Mouse (Mus musculus) midbrain, embryonic 12.5 days (tissue): ENCODE data around the gene Lrrc8d. TPM values are rescaled to one million over a fixed set of nuclear protein-coding genes. Genes with fewer than 3 reads are reported as not detected.
"Not testable (repeated sequence)": the region's sequence is repeated elsewhere in the genome, so short reads cannot be mapped to it uniquely, and the experiment has no call there.

ENCODE experiments used
- ATAC-seq: fragments of 200-750 bp; cut with Nextera tagmentation; 2 replicates; pipeline ENCODE4 v1.8.0; 2017; ENCODE audit warnings: low read depth, moderate TSS enrichment, moderate library complexity; ENCODE audit not compliant: low FRiP score
- H3K27ac ChIP-seq: fragments of 300-500 bp; sonication (generic); replicated peaks from 2 replicates; pipeline ENCODE4 v1.5.1; 2016; ENCODE audit warnings: mild to moderate bottlenecking
- H3K27me3 ChIP-seq: fragments of 300-500 bp; sonication (generic); 2 replicates; pipeline ENCODE4 v1.6.1; 2016; ENCODE audit warnings: mild to moderate bottlenecking
- H3K36me3 ChIP-seq: fragments of 300-500 bp; sonication (generic); 2 replicates; pipeline ENCODE4 v1.6.1; 2016
- H3K4me1 ChIP-seq: fragments of 300-500 bp; sonication (generic); 2 replicates; pipeline ENCODE4 v1.6.1; 2016
- H3K4me2 ChIP-seq: fragments of 300-500 bp; sonication (generic); replicated peaks from 2 replicates; pipeline ENCODE4 v1.6.1; 2016; ENCODE audit warnings: mild to moderate bottlenecking, moderate library complexity
- H3K4me3 ChIP-seq: fragments of 300-500 bp; sonication (generic); 2 replicates; pipeline ENCODE4 v1.5.1; 2016; ENCODE audit warnings: mild to moderate bottlenecking
- H3K9ac ChIP-seq: fragments of 300-500 bp; sonication (generic); replicated peaks from 2 replicates; pipeline ENCODE4 v1.6.1; 2016; ENCODE audit warnings: mild to moderate bottlenecking, moderate library complexity
- H3K9me3 ChIP-seq: fragments of 300-500 bp; sonication (generic); 2 replicates; pipeline ENCODE4 v1.6.1; 2016; ENCODE audit warnings: mild to moderate bottlenecking
- WGBS: fragments of 180-500 bp; shearing (Covaris S2); methylation state at CpG from one replicate; pipeline ENCODE4 v1.1.7; 2016; 5-methylcytosine and 5-hydroxymethylcytosine counted together
- polyA plus RNA-seq: library from polyadenylated mRNA; unstranded; fragments of >200 nt; fragmentation: Nextera tagmentation; extraction: Ambion mirVana; gene quantifications from 2 replicates; pipeline ENCODE4 v1.2.1, GENCODE M21; 2016

The Lrrc8d gene
- polyA plus RNA-seq, 1 experiment from 2014 or later = 34.7 TPM

DNA sequence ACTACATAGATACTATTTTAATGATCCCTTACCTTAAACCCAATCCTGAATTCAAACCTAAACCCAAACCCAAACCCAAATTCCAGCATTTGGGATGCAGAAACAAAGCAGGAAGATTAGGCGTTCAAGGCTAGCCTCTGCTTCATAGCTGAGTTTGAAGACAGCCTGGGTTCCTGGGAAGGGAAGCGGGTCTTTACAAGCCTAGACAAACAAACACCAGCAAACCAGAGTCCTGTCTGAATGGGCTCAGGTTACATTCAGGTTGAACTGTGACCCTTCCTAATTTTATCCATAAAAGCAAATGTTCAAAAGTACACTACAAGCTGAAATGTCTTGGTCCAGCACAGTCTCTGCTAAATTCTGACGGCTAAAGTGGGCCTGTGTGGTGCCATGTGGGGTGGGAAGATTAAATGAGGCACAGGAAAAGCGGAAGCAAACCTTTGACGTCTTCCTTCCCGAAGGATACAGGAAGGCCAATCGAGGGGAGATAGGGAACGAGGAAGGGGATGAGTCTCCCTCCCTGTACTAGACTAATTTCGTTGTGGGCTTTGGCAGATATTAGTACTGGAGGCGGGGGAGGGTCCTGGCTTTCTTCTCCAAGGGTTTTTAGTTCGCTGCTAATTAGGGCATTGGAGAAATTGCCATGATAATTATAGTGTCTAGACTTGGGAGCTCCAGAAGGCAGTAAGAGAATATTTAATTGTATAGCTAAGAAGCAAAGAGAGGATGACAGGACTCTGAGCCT is 160.1 kb downstream of the Lrrc8d start:
- ATAC-seq = no peak
- H3K27ac ChIP-seq = no peak overlapping the region
- 70% methylated on average over 11 of the region's 11 CpGs for WGBS

DNA sequence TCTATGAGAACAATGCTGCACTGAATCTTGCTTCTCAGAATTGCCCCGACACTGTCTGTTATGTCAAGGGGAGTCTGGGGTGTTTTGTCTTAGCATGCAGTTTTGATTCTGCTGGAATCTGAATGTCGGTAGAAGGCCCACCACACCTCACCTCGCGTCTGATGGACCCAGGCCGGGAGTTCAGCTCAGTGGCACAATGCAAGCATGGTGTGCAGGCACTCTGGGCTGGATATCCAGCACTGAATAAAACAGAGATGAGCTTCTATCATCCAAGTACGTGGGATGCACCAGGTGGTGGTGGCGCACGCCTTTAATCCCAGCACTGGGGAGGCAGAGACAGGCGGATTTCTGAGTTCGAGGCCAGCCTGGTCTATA is 160.7 kb downstream of the Lrrc8d start:
- no peak overlapping the region for H3K4me2 ChIP-seq
- no peaks in the 10 kb centered on the region for H3K4me1 ChIP-seq
- H3K27ac ChIP-seq = no peak overlapping the region
- 88% methylated on average over 10 of the region's 10 CpGs for WGBS
- no peaks in the 10 kb centered on the region for H3K27me3 ChIP-seq
- ATAC-seq = no peak
- H3K36me3 ChIP-seq = no peaks in the 10 kb centered on the region
- H3K9ac ChIP-seq = no peak overlapping the region
- no peak overlapping the region for H3K4me3 ChIP-seq
- no peaks in the 10 kb centered on the region for H3K9me3 ChIP-seq

More for the DNA sequence above, 160.1 kb downstream of the Lrrc8d start:
- Histone ChIP-seq H3K36me3 (no peaks in the 10 kb centered on the region), H3K9ac (no peak overlapping the region), H3K4me3 (no peak overlapping the region), H3K27me3 (no peaks in the 10 kb centered on the region), H3K4me1 (no peaks in the 10 kb centered on the region), H3K9me3 (no peaks in the 10 kb centered on the region), H3K4me2 (no peak overlapping the region)

DNA sequence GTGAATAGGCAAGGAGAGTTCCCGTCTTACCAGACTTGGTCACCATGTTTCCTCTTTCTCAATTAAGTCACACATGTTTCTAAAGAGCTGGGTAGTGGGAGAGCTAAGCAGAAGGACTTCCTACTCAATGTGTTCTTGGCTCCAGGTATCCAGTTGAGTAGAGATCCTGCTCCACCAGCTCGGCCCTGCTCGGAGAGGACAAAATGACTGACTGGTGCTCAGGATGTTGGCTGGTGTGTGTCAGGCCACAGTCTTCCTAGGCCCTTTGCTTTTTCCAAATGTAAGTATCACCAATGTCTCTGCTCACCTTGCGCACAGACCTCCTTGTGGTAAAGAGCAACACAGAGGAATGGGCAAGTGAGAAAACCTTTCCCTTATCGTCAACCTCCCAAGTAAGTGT is 161.8 kb downstream of the Lrrc8d start:
- H3K36me3 ChIP-seq = no peaks in the 10 kb centered on the region
- no peak overlapping the region for H3K27ac ChIP-seq
- H3K4me1 ChIP-seq = no peaks in the 10 kb centered on the region
- H3K4me2 ChIP-seq = no peak overlapping the region
- H3K9me3 ChIP-seq = no peaks in the 10 kb centered on the region
- 91% methylated on average over 5 of the region's 5 CpGs for WGBS
- no peaks in the 10 kb centered on the region for H3K27me3 ChIP-seq
- no peak overlapping the region for H3K4me3 ChIP-seq
- no peak for ATAC-seq
- no peak overlapping the region for H3K9ac ChIP-seq

DNA sequence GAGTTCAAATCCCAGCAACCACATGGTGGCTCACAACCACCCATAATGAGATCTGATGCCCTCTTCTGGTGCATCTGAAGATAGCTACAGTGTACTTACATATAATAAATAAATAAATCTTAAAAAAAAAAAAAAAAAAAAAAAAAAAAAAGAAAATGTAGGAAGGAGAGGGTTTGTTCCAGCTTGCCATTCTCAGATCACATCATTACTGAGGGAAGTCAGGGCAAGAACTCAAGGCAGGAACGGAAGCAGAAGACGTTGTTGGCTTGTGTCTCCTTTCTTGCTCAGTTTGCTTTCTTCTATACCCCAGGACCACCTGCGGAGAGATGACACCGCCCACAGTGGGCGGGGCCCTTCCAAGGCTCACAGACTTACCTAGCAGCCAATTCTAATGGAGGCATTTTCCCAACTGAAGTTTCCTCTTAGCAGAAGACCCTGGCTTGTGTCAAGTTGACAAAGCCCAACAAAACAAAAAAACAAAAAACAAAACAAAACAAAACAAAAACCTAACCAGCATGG is 165.4 kb downstream of the Lrrc8d start:
- 48% methylated on average over 5 of the region's 5 CpGs for WGBS
- H3K4me2 ChIP-seq, H3K27me3 ChIP-seq, H3K4me3 ChIP-seq, H3K27ac ChIP-seq, H3K36me3 ChIP-seq, ATAC-seq, H3K4me1 ChIP-seq, H3K9me3 ChIP-seq, H3K9ac ChIP-seq: not testable (repeated sequence)

DNA sequence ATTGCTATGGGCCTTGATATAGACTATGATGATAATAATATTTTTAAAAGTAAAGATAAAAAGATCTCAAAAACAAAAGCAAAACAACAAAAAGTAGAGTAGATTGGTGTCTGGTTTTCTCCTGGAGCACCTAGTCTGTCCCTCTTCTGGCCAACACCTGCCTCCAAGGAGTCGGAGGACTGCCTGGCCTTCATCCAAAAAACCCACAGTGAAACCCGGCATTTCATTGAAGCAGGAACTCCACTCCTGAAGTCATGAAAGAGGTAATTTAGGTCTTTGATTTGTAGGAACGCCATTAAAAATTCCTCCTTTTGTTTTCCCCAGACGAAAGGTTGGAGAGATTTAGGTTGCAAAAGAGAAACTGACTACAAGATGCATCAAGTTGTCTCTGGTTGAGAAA is 167.7 kb downstream of the Lrrc8d start:
- Histone ChIP-seq H3K9me3 (no peaks in the 10 kb centered on the region), H3K4me1 (peaks cover 9% of the 10 kb centered on the region), H3K36me3 (no peaks in the 10 kb centered on the region), H3K9ac (no peak overlapping the region), H3K4me2 (no peak overlapping the region), H3K27me3 (no peaks in the 10 kb centered on the region), H3K4me3 (no peak overlapping the region), H3K27ac (no peak overlapping the region)
- 54% methylated on average over 4 of the region's 4 CpGs for WGBS
- no peak for ATAC-seq

DNA sequence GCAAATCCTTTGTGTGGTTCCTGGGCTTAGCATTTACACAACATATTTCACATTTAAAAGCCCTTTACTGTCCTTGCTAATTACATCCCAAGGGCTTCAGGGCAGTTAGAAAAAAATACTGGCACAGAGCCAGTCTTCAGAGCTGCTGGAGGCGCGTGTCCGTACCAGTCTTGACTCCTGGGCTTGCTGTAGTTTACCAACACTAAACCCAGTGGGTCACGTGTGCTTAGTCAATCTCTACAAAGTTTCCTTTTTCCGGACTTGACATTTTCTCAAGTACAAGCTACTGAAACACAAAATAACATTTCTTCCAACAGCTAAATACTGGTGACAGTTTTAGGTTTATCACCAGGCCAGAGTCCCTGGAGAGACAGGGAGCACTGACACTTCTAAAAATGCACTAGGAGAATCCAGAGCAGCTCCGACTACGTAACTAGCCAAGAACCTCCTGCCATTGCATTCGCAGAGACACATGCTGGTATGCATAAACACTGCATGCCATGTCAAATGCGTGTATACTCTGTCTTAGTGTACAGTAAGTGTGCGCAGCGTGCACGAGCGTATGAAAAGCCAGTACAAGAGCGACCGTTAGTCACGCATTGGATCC is 168.2 kb downstream of the Lrrc8d start:
- ATAC-seq = peak; percentile 34; the same call in 1 of the 2 replicates
- H3K4me1 ChIP-seq = peaks cover 9% of the 10 kb centered on the region
- no peaks in the 10 kb centered on the region for H3K36me3 ChIP-seq
- H3K4me2 ChIP-seq = no peak overlapping the region
- H3K4me3 ChIP-seq = no peak overlapping the region
- WGBS = 83% methylated on average over 16 of the region's 16 CpGs
- H3K27ac ChIP-seq = no peak overlapping the region
- H3K27me3 ChIP-seq = no peaks in the 10 kb centered on the region
- no peaks in the 10 kb centered on the region for H3K9me3 ChIP-seq
- no peak overlapping the region for H3K9ac ChIP-seq

DNA sequence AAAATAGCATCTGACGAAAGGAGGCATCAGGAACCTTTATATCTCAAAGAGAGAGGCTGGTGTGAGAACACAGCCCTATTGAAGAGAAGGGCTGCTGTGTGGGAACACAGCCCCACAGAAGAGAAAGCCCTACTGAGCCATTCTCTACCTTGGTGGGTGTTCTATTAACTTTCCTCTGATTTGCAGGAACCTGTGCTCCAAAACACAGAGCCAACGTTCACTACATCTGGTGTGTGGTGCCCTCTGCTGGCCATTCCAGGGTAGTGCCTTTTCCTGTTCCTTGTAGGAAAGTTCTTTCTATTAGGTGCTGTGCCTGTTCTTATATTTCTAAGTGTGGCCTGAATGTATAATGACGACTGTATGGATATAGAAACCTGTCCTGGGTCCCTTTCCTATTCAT is 168.8 kb downstream of the Lrrc8d start:
- Histone ChIP-seq H3K4me3 (no peak overlapping the region), H3K9ac (no peak overlapping the region), H3K27ac (no peak overlapping the region), H3K9me3 (no peaks in the 10 kb centered on the region), H3K36me3 (no peaks in the 10 kb centered on the region), H3K4me1 (peaks cover 9% of the 10 kb centered on the region), H3K27me3 (no peaks in the 10 kb centered on the region), H3K4me2 (no peak overlapping the region)
- peak; percentile 71 for ATAC-seq
- 29% methylated on average over 3 of the region's 3 CpGs for WGBS

DNA sequence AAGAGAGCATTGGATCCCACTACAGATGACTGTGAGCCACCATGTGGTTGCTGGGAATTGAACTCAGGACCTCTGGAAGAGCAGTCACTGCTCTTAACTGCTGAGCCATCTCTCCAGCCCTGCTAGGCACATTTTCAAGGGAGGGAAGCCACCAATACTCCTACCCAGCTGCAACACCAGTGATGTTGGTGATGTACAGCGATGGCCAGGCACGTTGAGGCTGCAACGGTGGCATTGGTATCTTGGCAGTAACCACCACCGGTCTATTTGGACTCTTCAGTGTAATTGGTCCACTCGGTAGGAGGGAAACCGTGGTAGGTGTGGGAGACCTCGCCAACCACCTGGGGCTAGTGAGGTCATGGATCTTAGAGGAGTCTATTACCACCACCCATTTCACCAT is 170.0 kb downstream of the Lrrc8d start:
- no peak for ATAC-seq
- WGBS = 87% methylated on average over 7 of the region's 7 CpGs
- no peaks in the 10 kb centered on the region for H3K27me3 ChIP-seq
- H3K4me2 ChIP-seq = no peak overlapping the region
- no peak overlapping the region for H3K27ac ChIP-seq
- H3K9me3 ChIP-seq = no peaks in the 10 kb centered on the region
- no peaks in the 10 kb centered on the region for H3K36me3 ChIP-seq
- H3K4me1 ChIP-seq = peaks cover 9% of the 10 kb centered on the region
- no peak overlapping the region for H3K4me3 ChIP-seq
- H3K9ac ChIP-seq = no peak overlapping the region

DNA sequence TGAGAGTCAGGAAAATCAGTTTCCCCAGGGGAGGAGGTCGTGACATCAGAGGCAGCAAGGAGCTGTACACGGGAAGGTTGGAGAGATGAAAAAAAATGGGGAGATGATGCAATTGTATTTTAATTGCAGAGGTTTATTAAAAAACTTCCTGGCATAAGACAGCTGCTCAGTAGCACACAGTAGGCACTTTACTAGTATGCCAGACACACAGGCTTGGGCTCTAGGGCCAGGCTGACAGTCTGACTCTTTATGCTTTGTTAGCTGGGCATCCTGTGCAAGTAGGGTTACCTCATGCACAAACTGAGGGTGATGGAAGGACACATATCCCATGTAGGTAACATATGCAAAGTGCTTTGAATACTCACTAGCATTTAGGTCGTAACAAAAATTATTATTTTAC is 171.4 kb downstream of the Lrrc8d start:
- Histone ChIP-seq H3K9me3 (no peaks in the 10 kb centered on the region), H3K4me1 (peaks cover 12% of the 10 kb centered on the region), H3K36me3 (no peaks in the 10 kb centered on the region), H3K4me3 (no peak overlapping the region), H3K27ac (no peak overlapping the region), H3K27me3 (peaks cover 7% of the 10 kb centered on the region; the same call in 1 of the 2 replicates), H3K9ac (no peak overlapping the region), H3K4me2 (no peak overlapping the region)
- WGBS = 79% methylated on average over 3 of the region's 3 CpGs
- ATAC-seq = no peak

DNA sequence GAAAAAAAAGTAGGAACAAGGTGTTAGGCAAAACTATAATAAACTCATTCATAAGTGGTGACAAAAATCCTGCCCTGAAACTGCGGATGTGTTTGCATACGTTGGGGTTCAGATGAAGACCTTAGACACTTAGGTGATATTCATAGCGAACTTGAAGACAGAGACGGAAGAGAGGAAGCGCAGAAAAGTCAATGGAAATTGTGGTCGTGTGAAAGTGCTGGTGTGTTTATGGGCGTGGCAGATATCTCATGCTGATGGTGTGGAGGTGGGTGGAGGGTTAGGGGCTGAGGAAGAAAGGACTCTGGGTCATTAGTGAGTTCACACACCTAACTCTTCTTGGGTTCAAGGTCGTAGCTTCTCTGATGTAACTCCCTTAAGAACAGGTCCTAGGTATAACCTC is 172.4 kb downstream of the Lrrc8d start:
- no peak for ATAC-seq
- Histone ChIP-seq H3K4me3 (no peak overlapping the region), H3K36me3 (no peaks in the 10 kb centered on the region), H3K9ac (no peak overlapping the region), H3K4me1 (peaks cover 12% of the 10 kb centered on the region), H3K4me2 (no peak overlapping the region), H3K9me3 (no peaks in the 10 kb centered on the region), H3K27me3 (peaks cover 7% of the 10 kb centered on the region; the same call in 1 of the 2 replicates), H3K27ac (no peak overlapping the region)
- WGBS = 82% methylated on average over 8 of the region's 8 CpGs

DNA sequence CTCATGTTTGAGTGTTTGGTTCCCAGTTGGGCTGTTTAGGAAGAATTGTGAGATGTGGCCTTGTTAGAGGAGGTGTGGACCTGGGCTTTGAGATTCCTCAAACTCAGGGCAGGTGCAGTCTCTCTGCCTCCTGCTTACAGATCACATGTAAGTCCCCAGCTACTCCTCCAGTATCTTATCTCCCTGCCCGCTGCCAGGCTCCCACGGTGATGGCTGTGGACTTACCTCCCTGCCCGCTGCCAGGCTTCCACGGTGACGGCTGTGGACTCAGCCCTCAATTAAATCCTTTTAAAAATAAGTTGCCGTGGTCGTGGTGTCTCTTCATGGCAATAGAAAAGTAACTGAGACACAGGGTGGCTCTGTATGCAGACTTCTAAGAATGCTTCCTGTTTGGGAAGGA is 173.1 kb downstream of the Lrrc8d start:
- H3K4me2 ChIP-seq = no peak overlapping the region
- WGBS = 63% methylated on average over 7 of the region's 7 CpGs
- H3K4me3 ChIP-seq = no peak overlapping the region
- no peak overlapping the region for H3K27ac ChIP-seq
- ATAC-seq = no peak
- H3K4me1 ChIP-seq = peaks cover 14% of the 10 kb centered on the region
- no peak overlapping the region for H3K9ac ChIP-seq
- peaks cover 7% of the 10 kb centered on the region; the same call in 1 of the 2 replicates for H3K27me3 ChIP-seq
- no peaks in the 10 kb centered on the region for H3K36me3 ChIP-seq
- H3K9me3 ChIP-seq = no peaks in the 10 kb centered on the region

DNA sequence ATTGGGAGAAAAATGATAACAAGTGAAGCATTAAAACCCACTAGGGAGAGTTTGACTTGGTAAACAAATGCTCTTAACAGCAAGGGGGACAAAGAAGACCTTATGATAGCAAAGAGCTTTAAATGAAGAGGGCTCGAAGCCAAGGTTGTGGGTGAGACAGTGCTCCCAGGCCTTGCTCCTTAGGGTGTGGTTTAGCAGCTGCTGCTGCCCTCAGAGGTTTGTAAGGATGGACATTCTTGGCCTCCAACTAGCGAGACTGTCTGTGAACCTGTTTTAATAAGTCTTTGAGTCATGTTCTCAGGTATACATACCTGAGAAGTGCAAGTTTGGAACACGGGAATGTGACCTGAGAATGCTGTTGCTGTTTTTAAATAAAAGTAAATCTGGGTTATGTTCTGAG is 174.0 kb downstream of the Lrrc8d start:
- Histone ChIP-seq H3K9ac (no peak overlapping the region), H3K36me3 (no peaks in the 10 kb centered on the region), H3K9me3 (no peaks in the 10 kb centered on the region), H3K27ac (no peak overlapping the region), H3K27me3 (peaks cover 7% of the 10 kb centered on the region; the same call in 1 of the 2 replicates), H3K4me1 (peaks cover 16% of the 10 kb centered on the region), H3K4me3 (no peak overlapping the region), H3K4me2 (no peak overlapping the region)
- no peak for ATAC-seq
- WGBS = 74% methylated on average over 3 of the region's 3 CpGs
